Mouse (Mus musculus) left cerebral cortex, postnatal 4 days (tissue): ENCODE measurements around the gene C1s2. TPM values are rescaled to one million over a fixed set of nuclear protein-coding genes. Genes with fewer than 3 reads are reported as not detected.
"Not testable (repeated sequence)": the region's sequence is repeated elsewhere in the genome, so short reads cannot be mapped to it uniquely, and the experiment has no call there.

Experiments
- DNase-seq: peaks from one replicate; pipeline ENCODE4 v3.0.0-alpha.2; 2022
- intact Hi-C: fragments of 180-260 bp; cut with DNase I; formaldehyde crosslinking; loops from one replicate; pipeline ENCODE4 v1.15.1; 2025
- total RNA-seq, 2 experiments: library from RNA; stranded (reverse); gene quantifications; 2 replicates each; pipeline ENCODE4 v1.2.3; 2021

C1s2 gene
- total RNA-seq: 1 to 10 TPM in 1 of 2 experiments, under 1 TPM in 1; 0.28 to 1.0 TPM

- DNase-seq, intact Hi-C loops: not testable (repeated sequence)
These were observed at the start of gene C1s2 for GRCm38 (mm10) chr6:124635985-124636384. Gene C1s2, minus strand, starts transcription at chr6:124636085.

- DNase-seq: no peak
These were observed 47.9 kb upstream of the C1s2 start for GRCm38 (mm10) chr6:124683591-124684417.

GRCm38 (mm10) chr6:124682291-124682690 is 46.4 kb upstream of the C1s2 start:
- intact Hi-C loops, DNase-seq: not testable (repeated sequence)

More at GRCm38 (mm10) chr6:124683591-124684417, 47.9 kb upstream of the C1s2 start:
- intact Hi-C loops: no loop called here

- intact Hi-C loops: no loop called here
- no peak for DNase-seq
These were observed 43.6 kb upstream of the C1s2 start for GRCm38 (mm10) chr6:124679486-124679885.

- intact Hi-C loops: no loop called here
- DNase-seq: no peak
These were observed 42.9 kb upstream of the C1s2 start for GRCm38 (mm10) chr6:124678769-124679168.

- DNase-seq: no peak
- intact Hi-C loops: no loop called here
These were observed 40.3 kb upstream of the C1s2 start for GRCm38 (mm10) chr6:124676171-124676570.

GRCm38 (mm10) chr6:124674591-124674990 is 38.7 kb upstream of the C1s2 start:
- intact Hi-C loops: no loop called here
- no peak for DNase-seq

GRCm38 (mm10) chr6:124673619-124674018 is 37.7 kb upstream of the C1s2 start:
- intact Hi-C loops: no loop called here
- no peak for DNase-seq

GRCm38 (mm10) chr6:124672100-124672499 is 36.2 kb upstream of the C1s2 start:
- intact Hi-C loops: no loop called here
- no peak for DNase-seq

- intact Hi-C loops: no loop called here
- no peak for DNase-seq
These were observed 34.5 kb upstream of the C1s2 start for GRCm38 (mm10) chr6:124670281-124670900.

GRCm38 (mm10) chr6:124669234-124669859 is 33.5 kb upstream of the C1s2 start:
- intact Hi-C loops: no loop called here
- no peak for DNase-seq

GRCm38 (mm10) chr6:124665011-124665410 is 29.1 kb upstream of the C1s2 start:
- no peak for DNase-seq
- intact Hi-C loops: no loop called here

- intact Hi-C loops: no loop called here
- no peak for DNase-seq
These were observed 28.4 kb upstream of the C1s2 start for GRCm38 (mm10) chr6:124664256-124664655.

- intact Hi-C loops: no loop called here
- no peak for DNase-seq
These were observed 27.5 kb upstream of the C1s2 start for GRCm38 (mm10) chr6:124663424-124663795.

GRCm38 (mm10) chr6:124662477-124663423 is 26.9 kb upstream of the C1s2 start, which contains the start of gene Lpcat3:
Gene Lpcat3, plus strand, starts transcription at chr6:124663027.
- intact Hi-C loops: no loop called here
- DNase-seq: peak; percentile 99

GRCm38 (mm10) chr6:124661995-124662394 is 26.1 kb upstream of the C1s2 start:
- intact Hi-C loops: no loop called here
- DNase-seq: no peak

- intact Hi-C loops: no loop called here
- DNase-seq: no peak
These were observed 25.4 kb upstream of the C1s2 start for GRCm38 (mm10) chr6:124661156-124661806.

- no peak for DNase-seq
- intact Hi-C loops: loop anchor here (10.0 kb wide), 1 partner anchor 173 kb away; no protein-coding TSS in a partner anchor
These were observed 22.2 kb upstream of the C1s2 start for GRCm38 (mm10) chr6:124658067-124658466.

GRCm38 (mm10) chr6:124655893-124656292 is 20.0 kb upstream of the C1s2 start:
- no peak for DNase-seq

GRCm38 (mm10) chr6:124646394-124646793 is 10.5 kb upstream of the C1s2 start:
- DNase-seq: no peak
- intact Hi-C loops: no loop called here

More at GRCm38 (mm10) chr6:124655893-124656292, 20.0 kb upstream of the C1s2 start:
- intact Hi-C loops: loop anchor here (10.0 kb wide), 1 partner anchor 171 kb away; no protein-coding TSS in a partner anchor
